Mouse (Mus musculus) small intestine, adult 2 months (tissue): Measurements from ENCODE around the gene Panx1.

Source experiments
- CTCF ChIP-seq: fragments of 200-500 bp; IDR thresholded peaks from 2 replicates; pipeline ENCODE4 v1.5.1; 2012; ENCODE audit warnings: low read depth, mild to moderate bottlenecking, control low read depth, inconsistent platforms, low read length, moderate library complexity, mixed read lengths; ENCODE audit not compliant: insufficient replicate concordance, insufficient read length; ENCODE audit errors: extremely low read depth
- POLR2A ChIP-seq: fragments of 200-500 bp; IDR thresholded peaks from 2 replicates; pipeline ENCODE4 v1.6.1; 2012; ENCODE audit warnings: low read depth, mild to moderate bottlenecking, control low read depth, inconsistent platforms, low read length, moderate library complexity

- no peak for TF ChIP-seq POLR2A
- TF ChIP-seq CTCF = no peak
Measured at GRCm38 (mm10) chr9:15017791-15018755, 27.2 kb downstream of the Panx1 start.
